Mouse (Mus musculus) E14TG2a.4 (cell line): ENCODE data around the gene Sgpl1.

Experiments
- H3K27me3 ChIP-seq: 2 replicates; pipeline ENCODE4 v1.6.1; 2014; ENCODE audit warnings: low read length, control low read depth; ENCODE audit not compliant: insufficient read depth
- H3K36me3 ChIP-seq: 2 replicates; pipeline ENCODE4 v1.6.1; 2014; ENCODE audit warnings: low read length, control low read depth; ENCODE audit not compliant: insufficient read depth
- H3K4me1 ChIP-seq: replicated peaks from 2 replicates; pipeline ENCODE4 v1.6.1; 2014; ENCODE audit warnings: low read depth, low read length, control low read depth
- H3K4me3 ChIP-seq: replicated peaks from 2 replicates; pipeline ENCODE4 v1.5.1; 2014; ENCODE audit warnings: mild to moderate bottlenecking, low read length
- H3K9me3 ChIP-seq: 2 replicates; pipeline ENCODE4 v1.6.1; 2014; ENCODE audit warnings: low read length, control low read depth
- CTCF ChIP-seq: conservative IDR thresholded peaks from 2 replicates; pipeline ENCODE4 v1.5.1; 2014; ENCODE audit warnings: low read length
- NANOG ChIP-seq: IDR thresholded peaks from 2 replicates; pipeline ENCODE4 v1.6.1; 2014; ENCODE audit warnings: borderline replicate concordance, low read length, mixed read lengths
- POU5F1 ChIP-seq: IDR thresholded peaks from 2 replicates; pipeline ENCODE4 v1.6.1; 2014; ENCODE audit warnings: low read length, borderline replicate concordance

Sgpl1 gene

DNA sequence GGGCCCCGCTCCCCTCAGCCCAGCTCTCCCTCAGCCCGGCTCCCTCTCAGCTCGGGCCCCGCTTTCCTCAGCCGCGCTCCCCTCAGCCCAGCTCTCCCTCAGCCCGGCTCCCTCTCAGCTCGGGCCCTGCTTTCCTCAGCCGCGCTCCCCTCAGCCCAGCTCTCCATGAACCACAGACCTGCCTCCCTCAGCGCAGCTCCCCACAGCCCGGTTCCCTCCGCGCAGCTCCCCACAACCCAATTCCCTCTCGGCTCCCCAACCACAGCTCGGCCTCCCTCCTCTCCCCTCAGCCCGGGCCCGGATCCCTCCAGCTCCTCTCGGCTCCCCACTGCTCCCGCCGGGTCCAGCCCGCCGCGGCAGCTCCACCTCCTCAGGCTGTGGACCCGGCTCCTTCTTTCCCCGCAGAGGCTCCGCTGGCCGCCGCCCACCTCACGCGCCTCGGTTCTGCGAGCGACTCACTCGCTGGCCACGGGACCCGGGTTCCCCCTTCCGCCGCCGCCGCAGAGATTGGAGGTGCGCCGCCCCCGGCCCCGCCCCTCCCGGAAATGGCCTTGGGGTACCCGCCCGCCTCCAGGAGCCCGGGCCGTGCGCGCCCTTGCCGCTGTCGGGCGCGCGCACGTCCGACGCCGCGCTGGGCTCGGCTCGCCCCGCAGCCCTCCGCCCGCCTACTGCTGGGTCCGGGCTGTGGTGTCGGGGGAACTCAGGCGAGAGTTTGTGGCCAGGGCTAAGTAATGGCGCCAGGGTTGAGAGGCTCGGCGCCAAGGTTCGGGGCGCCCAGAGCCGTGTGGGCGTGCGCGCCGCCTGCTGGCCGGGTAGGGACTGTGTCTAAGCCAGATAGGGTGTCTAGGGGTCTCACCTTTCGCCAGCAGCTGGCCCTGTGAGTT, at the start of gene Sgpl1:
Gene Sgpl1 (minus strand): TSS at position 547 of the 884 bp plus-strand sequence.
- H3K36me3 ChIP-seq, result peaks cover 13% of the 10 kb centered on the region; the same call in 1 of the 2 replicates
- TF ChIP-seq NANOG, result no peak
- peak; percentile 28; the same call in 1 of the 2 replicates for TF ChIP-seq CTCF
- H3K9me3 ChIP-seq, result no peaks in the 10 kb centered on the region
- H3K4me3 ChIP-seq, result peak within 1 kb of the TSS; percentile 92
- H3K27me3 ChIP-seq, result no peaks in the 10 kb centered on the region
- H3K4me1 ChIP-seq, result peaks cover 29% of the 10 kb centered on the region

DNA sequence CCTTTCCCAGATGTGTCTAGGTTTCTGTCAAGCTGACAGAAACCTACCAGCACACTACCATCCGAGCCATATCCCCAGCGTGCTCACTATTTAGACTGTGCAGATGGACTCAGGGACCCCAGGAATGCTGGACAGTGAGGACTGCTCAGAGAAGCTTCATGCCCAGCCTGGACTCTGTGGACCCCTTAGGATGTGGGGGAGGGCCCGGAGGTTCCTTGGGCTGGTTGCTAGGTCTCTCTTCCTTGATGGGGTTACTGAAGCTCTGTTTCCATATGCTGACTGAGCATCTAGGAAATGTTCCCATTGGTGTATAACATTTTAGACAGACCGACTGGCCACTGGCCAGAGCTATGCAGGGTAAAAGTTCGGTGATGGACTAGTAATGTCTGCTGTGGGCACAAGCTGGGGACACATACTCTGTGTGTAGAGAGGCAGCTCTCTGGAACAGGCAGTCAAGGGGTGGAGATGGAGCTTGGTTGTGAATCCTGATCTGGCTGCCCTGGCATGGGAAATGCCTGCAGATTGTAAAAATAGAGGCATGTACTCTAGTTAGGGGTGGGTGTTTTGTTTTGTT, 48.3 kb upstream of the Sgpl1 start:
- TF ChIP-seq CTCF, result no peak
- no peak for TF ChIP-seq NANOG
- no peak for TF ChIP-seq POU5F1
- Histone ChIP-seq H3K4me3 (no peak overlapping the region), H3K4me1 (peaks cover 21% of the 10 kb centered on the region), H3K9me3 (no peaks in the 10 kb centered on the region), H3K27me3 (no peaks in the 10 kb centered on the region), H3K36me3 (peaks cover 37% of the 10 kb centered on the region)

DNA sequence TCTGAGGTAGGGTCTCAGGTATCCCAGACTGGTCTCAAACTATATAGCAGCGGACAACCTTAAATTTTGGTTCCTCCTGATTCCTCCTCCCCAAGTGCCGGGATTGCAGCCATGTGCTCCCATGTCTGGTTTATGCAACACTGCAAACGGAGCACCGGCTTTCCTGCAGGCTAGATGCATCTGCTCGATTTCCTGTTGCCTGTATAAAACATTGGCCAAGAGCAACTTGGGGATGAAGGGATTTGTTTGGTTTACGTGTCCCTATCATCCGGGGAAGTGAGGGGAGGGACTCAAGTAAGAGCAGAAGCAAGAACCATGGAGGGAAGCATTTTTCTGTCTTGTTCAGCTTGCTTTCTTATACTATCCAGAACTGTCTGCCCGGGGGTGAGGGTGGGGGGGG, 47.7 kb upstream of the Sgpl1 start:
- H3K36me3 ChIP-seq, result peaks cover 37% of the 10 kb centered on the region
- H3K4me1 ChIP-seq, result peaks cover 15% of the 10 kb centered on the region
- no peak overlapping the region for H3K4me3 ChIP-seq
- no peaks in the 10 kb centered on the region for H3K27me3 ChIP-seq
- H3K9me3 ChIP-seq, result no peaks in the 10 kb centered on the region
- TF ChIP-seq CTCF, result no peak
- TF ChIP-seq NANOG, result no peak
- TF ChIP-seq POU5F1, result no peak

DNA sequence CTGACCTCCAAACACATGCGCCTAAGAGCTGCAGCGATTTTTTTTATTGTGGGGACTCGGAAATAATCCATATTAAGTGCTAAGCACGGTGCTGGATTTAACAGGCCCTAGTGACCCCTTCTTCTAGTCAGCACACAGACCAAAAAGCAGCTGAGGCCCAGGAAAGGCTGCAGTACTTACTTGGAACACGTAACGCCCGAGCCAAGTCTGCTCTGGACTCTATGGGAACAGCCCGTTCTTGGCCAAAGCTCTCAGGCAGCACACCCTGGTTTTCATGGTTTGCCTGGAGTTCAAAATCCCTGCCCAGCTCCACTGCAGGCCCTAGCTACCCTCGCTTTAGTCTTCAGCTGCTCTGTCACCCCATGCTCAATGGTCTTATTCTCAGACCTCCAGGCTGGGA, 47.1 kb upstream of the Sgpl1 start:
- H3K36me3 ChIP-seq, result peaks cover 34% of the 10 kb centered on the region
- H3K4me3 ChIP-seq, result no peak overlapping the region
- H3K4me1 ChIP-seq, result peaks cover 9% of the 10 kb centered on the region
- no peaks in the 10 kb centered on the region for H3K9me3 ChIP-seq
- TF ChIP-seq POU5F1 (no peak), NANOG (no peak), CTCF (no peak)
- H3K27me3 ChIP-seq, result no peaks in the 10 kb centered on the region

DNA sequence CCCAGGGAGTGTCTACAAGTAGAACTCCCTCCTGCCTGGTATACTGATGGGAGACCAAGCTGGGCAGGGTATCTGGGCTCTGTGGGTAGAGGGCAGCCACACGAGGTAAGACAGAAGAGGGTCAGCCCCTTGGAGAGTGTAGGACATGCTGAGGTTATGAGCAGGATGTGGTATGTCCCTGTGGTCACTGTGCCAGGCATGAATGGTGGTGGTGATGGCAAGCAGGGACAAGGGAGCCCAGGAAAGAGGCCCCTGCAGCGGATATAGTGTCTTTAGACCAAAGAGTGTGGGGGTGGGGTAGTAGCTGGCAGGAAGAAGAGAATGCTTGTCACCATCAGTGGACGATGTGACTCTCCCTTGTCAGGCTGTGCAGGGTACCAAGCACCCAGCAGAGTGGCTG, 40.5 kb upstream of the Sgpl1 start:
- no peak for TF ChIP-seq CTCF
- no peak for TF ChIP-seq NANOG
- no peak for TF ChIP-seq POU5F1
- Histone ChIP-seq H3K36me3 (no peaks in the 10 kb centered on the region), H3K27me3 (peaks cover 39% of the 10 kb centered on the region), H3K9me3 (no peaks in the 10 kb centered on the region), H3K4me3 (no peak overlapping the region), H3K4me1 (peaks cover 40% of the 10 kb centered on the region)

DNA sequence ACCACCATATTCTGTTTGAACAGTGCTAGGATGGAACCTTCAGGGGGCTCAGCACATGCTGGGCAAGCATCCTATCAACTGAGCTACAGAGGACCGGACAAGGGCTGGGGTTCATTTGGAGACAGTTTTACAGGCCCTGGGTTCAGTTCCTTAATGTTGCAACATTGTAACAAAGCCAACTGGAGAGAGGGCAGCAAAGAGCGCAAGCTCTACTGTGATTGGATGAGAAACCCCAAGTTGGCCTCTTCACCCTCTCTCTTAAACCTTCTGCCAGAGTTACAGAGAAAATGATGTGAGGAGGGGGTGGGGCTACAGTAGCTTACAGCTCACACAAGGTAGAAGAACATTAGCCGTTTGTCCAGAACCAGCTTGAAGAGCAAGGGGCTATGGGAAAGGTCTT, 39.5 kb upstream of the Sgpl1 start:
- no peaks in the 10 kb centered on the region for H3K9me3 ChIP-seq
- TF ChIP-seq POU5F1 (no peak), NANOG (no peak), CTCF (no peak)
- no peak overlapping the region for H3K4me3 ChIP-seq
- no peaks in the 10 kb centered on the region for H3K36me3 ChIP-seq
- peaks cover 43% of the 10 kb centered on the region for H3K27me3 ChIP-seq
- peaks cover 40% of the 10 kb centered on the region for H3K4me1 ChIP-seq

DNA sequence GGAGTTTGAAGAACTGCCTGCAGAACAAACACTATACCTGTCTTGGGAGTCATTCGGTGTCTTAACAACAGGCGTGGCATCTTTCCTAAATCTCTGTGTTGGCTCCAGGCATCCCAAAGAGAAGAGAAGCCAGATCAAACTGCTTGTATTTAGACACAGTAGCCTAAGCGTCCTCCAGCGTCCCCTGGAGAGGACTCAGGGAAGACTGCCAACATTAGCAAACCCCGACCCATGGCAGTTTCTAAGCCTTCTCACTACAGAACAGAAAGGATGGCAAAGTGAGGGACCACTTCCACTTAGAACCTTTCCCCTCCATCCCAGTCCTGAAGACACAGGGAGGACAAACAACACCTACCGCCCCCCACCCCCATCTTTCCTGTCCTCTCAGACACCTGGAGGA, 32.4 kb upstream of the Sgpl1 start:
- TF ChIP-seq NANOG, result no peak
- no peak for TF ChIP-seq POU5F1
- no peak for TF ChIP-seq CTCF
- Histone ChIP-seq H3K9me3 (no peaks in the 10 kb centered on the region), H3K36me3 (no peaks in the 10 kb centered on the region), H3K27me3 (peaks cover 76% of the 10 kb centered on the region), H3K4me1 (peaks cover 27% of the 10 kb centered on the region), H3K4me3 (no peak overlapping the region)

DNA sequence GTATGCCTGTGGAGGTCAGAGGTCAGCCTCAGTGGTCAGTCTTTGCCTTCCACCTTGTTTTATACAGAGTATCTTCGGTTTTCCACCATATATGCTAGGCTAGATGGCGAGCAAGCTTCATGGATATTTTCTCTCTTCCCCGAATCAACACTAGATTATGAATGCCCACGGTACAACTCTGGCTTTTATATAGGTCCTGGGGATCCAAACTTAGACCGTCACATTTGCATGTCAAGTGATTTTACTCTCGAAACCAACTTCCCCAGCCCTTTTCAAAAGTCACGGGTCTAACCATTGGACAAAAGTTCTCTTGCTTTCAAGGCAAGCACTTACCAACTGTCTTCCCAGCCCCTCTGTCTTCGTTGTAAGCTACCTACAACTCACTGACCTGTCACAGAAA, 31.2 kb upstream of the Sgpl1 start:
- H3K9me3 ChIP-seq, result no peaks in the 10 kb centered on the region
- TF ChIP-seq CTCF, result no peak
- H3K4me3 ChIP-seq, result no peak overlapping the region

More for the DNA sequence above, 31.2 kb upstream of the Sgpl1 start:
- peaks cover 26% of the 10 kb centered on the region for H3K4me1 ChIP-seq
- peaks cover 75% of the 10 kb centered on the region for H3K27me3 ChIP-seq
- H3K36me3 ChIP-seq, result no peaks in the 10 kb centered on the region
